Mouse (Mus musculus) CD4-positive, CD25-positive, alpha-beta regulatory T cell, adult 2 months (primary cell): ENCODE data around the gene Spata2.

Experiments
- DNase-seq: peaks from one replicate; pipeline ENCODE4 v3.0.0-alpha.2; 2012; ENCODE audit warnings: low read depth, low spot score

The Spata2 gene

DNA sequence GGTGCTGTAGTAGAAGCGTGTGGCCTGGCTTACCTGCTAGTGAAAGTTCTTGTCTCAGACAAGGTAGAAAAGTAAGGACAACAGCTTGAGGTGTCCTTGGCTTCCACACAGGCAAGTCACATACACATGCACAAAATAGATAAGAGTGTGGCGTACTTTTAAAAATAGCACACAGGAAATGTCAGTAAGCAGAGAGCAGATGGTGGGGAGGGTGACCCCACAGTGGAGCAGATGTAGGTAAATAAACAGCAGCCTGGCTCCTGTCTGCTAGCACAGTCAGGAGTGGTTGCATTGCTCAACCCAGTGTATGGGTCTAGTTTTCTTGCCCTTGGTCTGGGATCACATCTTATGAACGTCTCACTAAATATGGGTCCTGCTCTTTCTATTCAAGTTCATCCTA lies 17.8 kb upstream of the Spata2 start:
- peak; percentile 29 for DNase-seq

GRCm38 (mm10) chr2:167508569-167508968 lies 15.9 kb upstream of the Spata2 start:
- no peak for DNase-seq

GRCm38 (mm10) chr2:167507719-167508385 lies 15.2 kb upstream of the Spata2 start:
- no peak for DNase-seq

GRCm38 (mm10) chr2:167506546-167507260 lies 14.0 kb upstream of the Spata2 start:
- no peak for DNase-seq

DNA sequence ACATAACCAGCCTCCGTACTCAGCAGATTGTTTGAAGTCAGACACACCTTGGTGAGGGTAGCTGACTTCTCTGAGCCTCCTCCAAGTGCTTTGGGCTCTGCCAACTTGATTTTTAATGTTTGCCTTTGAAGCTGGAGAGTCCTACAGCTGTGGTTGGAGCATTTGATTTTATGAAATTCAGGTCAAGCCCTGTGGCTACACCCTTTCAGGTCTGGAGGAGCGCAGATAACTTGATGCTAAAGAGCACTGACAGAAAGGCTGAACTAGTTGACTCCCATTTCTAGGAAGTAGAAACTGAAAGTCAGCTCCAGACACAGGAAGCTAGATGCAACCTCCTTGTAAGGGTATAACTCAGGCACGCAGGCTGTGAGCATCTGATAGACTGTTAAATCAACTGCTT lies 12.4 kb upstream of the Spata2 start:
- DNase-seq: peak; percentile 83

GRCm38 (mm10) chr2:167503896-167504349 lies 11.2 kb upstream of the Spata2 start:
- DNase-seq: peak; percentile 64

- peak; percentile 95 for DNase-seq
These were observed 10.7 kb upstream of the Spata2 start for GRCm38 (mm10) chr2:167503253-167503895.

GRCm38 (mm10) chr2:167502554-167503252 lies 10.0 kb upstream of the Spata2 start:
- DNase-seq: no peak

- peak; percentile 86 for DNase-seq
These were observed 4.6 kb upstream of the Spata2 start for GRCm38 (mm10) chr2:167497272-167497671.

DNA sequence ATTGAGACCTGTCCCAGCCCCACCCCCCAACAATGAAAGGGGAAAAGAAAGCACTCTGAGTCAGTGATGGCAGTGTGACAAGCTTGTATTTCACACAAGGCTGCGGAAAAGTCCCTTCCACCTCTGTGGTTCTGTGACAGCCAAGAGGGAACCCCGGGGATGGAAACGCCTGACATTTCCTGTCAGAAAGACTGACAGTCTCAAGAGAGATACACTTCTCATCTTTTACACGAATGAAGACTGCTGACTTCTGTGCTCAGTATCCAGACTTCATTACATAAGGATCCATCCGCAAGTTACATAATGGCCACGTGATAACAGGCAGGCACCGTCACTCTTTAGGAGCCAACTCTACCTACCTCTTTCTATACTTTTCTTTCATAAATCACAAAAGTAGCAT lies 3.8 kb upstream of the Spata2 start:
- peak; percentile 68 for DNase-seq

DNA sequence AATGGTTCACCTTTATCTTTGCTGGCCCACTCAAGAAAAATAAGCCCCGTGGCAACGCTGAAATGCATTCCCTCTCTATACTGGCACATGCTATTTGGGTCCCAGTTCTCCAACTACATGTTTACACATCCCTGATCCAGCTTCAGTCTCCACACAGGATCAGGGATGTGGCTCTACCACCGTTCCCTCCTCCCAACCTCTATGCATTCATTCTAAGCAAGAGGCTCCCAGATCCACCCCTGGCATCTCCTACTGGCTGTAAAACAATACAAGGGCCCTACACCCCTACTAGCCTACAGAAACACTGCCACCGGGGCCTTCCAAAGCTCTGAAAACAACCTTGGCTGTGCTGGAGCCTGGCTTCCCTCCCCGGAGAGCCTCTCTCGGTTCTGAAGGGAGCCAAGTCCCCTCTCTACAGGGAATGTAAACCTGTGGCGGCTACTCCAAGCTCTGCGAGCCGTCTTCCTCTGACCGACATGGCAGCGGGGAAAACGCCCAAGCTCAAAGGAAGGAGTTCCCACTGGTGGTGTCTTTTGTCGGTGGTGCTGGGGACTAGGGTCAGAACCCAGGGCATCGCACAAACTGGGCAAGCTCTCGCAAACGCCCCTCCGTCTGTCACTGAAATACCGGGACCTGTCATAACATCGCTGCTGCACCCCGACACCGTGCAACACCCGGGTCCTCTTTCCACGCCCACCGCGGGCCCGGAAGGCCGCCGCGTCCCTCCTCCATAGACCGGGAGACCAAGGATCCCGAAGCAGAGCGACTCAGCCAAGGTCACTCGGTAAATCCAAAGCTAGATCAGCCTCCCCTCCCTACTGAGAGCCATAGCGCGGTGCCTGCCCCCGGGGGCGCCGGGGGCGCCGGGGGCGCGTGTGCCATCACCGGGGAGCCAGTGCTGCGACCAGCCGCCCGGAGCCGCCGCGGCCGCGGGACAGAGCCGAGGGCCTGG lies 654 bp downstream of the Spata2 start, which contains the start of gene Rnf114:
Rnf114 (plus strand) TSS at position 889 of the 952 bp plus-strand sequence.
- peak; percentile 65 for DNase-seq

- DNase-seq: no peak
These were observed 1.7 kb downstream of the Spata2 start for GRCm38 (mm10) chr2:167490813-167491525.

- DNase-seq: no peak
These were observed 4.7 kb downstream of the Spata2 start for GRCm38 (mm10) chr2:167487994-167488393.

- no peak for DNase-seq
These were observed 5.1 kb downstream of the Spata2 start for GRCm38 (mm10) chr2:167487551-167487950.

DNA sequence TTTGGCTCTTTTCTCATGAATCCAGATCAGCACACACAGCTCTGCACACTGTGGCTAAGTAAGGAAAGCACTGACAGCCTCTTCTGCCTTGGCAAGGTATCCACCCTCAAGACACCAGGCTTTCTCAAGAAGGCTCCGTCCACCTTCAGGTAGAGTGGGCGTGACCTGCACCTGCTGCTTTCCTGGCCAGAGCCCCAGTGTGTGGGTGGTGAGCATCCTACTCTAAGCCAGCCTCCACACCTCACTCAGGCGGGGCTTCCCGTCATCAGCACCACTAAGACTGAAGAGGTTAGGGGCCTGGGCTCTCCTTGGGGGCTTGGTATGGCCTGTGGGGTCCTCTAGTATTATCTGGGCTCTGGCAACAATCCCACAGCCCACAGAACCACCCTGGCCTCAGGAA lies 6.1 kb downstream of the Spata2 start:
- DNase-seq: no peak

DNA sequence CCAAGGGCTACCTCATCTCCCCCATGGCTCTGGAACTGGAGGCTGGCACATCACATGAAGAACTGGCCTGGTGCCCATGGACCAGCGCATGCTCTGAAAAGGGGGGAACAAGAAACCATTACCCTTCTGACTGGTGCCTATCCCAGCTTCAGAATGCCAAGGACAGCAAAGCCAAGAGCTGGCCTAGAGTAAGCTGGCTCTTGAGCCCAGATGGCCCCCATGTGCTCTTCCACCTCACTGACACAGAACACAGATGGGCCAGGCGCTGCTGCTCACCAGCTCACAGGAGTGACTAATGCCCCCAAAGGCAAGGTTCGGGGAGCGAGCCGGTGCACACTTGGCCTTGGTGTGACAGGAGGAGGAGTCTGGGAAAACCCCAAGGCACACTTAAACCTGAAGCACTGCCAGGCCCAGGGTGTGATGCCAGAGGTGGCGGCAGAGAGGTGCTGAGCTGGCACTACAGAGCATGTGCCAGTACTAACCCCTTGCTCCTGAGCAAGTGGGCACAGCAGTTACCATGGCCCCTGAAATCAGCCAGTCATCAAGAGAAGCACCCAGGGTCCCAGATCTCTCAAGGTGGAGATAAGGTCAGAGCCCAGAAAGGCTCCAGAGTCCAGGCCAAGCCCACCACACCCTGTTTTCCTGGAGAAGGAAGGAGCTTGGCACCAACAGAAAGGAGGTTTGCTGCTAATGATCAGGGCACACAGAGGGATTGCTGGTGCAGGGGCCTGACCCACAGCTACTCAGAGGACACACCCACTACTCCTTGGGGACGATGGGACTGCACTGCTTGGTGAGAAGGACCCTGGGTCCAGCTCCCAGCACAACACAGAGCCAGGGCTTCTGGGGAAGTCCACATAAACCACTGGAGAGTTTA lies 6.9 kb downstream of the Spata2 start:
- DNase-seq: no peak

GRCm38 (mm10) chr2:167484932-167485331 lies 7.8 kb downstream of the Spata2 start:
- DNase-seq: no peak

DNA sequence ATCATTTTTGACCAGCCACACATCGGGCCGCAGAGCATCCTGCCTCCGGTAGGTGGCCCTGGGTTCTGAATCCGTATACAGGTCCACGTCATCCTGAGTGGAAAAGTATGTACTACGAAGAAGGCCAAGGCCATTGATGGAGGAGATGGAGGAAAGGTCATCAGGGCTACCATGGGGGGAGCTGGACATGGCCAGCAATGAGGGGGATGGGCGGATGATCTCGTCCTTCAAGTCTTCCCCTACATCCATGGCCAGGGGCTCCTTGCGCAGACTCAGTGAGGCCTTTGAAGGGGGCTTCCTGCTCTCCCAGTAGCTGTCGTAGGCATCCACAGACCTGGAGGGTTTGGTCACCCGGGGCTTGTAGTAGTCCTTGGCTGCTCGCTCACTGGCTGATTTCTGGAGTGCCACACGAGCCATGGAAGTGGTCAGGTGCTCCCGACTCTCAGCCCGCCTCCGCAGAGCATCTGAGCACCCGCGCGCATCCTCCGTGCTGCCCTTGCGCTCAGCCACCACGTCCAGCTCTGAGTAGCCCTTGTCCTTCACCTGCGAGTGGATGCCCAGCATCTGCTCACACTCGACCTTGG lies 8.8 kb downstream of the Spata2 start:
- DNase-seq: no peak
